Mouse (Mus musculus): ENCODE results near the gene Zbtb8b. TPM values are rescaled to one million over a fixed set of nuclear protein-coding genes. Genes with fewer than 3 reads are reported as not detected.
A peak's percentile ranks its signal among the peaks of the same experiment; 100 is the strongest.
"Not testable (repeated sequence)": the region's sequence is repeated elsewhere in the genome, so short reads cannot be mapped to it uniquely, and the experiment has no call there.

The Zbtb8b gene
- total and polyA plus RNA-seq, 3 experiments = 0.12 to 0.35 TPM; not detected in 1

DNA sequence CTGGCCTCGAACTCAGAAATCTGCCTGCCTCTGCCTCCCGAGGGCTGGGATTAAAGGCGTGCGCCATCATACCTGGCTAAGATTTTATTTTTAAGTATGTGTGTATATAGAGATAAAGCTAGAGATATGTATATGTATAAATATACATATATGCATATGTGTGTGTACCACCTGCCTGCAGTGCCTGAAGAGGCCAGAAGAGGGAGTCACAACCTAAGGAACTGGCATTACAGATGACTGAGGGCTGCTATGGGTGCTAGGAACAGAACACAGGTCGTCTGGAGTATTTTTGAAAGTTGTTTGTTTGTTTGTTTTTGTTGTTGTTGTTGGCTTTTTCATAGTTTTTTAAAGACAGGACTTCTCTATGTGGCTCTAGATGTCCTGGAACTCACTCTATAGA is 24.8 kb downstream of the Zbtb8b start:
- DNase-seq = no peak

DNA sequence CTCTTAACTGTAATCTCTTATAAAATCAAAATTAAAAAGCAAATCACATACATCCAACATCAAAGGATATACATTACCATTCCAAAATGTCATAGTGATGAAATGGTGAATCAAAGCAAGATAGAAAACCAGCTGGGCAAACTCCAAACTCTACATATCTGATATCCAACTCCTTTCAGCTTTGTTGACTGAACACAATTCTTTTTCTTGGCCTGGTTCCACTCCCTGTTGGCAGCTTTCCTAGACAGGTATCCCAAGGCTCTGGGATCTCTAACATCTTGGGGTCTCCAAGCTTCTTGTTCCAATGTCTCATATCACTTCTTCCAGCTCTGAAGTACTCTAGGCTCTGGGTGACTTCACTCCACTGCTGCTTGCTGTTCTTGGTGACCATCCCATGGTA is 29.7 kb downstream of the Zbtb8b start:
- DNase-seq = no peak

DNA sequence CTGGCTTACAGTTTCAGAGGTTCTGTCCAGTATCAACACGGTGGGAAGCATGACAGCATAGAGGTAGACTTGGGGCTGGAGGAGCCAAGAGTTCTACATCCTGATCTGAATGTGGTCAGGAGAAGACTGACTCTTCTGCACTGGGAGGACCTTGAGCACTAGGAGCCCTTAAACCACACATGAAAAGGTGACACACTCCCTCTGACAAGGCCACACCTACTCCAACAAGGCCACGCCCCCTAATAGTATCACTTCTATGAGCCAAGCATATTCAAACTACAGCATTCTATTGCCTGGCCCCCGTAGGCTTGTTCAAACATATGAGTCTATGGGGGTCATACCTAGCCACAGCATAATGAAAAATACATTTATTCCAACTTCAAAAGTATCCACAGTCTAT is 30.1 kb downstream of the Zbtb8b start:
- DNase-seq = not testable (repeated sequence)

DNA sequence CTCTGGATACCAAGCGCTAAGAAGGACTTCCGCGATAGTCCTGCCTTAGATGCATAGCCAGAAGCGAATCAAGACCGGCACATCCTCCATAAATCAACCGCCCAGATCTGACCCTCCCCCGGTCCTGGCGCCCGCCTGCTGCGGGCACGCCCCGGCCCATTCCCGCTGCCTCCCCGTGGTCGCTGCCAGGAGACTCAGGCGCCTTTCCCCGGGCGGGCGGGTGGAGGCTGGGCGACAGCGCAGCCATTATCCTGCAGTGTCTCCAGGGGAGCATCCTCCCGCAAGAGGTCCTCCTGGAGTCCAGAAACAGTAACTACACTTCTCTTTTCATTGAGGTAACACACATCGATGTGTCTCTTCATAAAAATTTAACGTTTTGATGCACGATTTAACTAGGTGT is 34.2 kb downstream of the Zbtb8b start:
- peak; percentile 84 for DNase-seq

DNA sequence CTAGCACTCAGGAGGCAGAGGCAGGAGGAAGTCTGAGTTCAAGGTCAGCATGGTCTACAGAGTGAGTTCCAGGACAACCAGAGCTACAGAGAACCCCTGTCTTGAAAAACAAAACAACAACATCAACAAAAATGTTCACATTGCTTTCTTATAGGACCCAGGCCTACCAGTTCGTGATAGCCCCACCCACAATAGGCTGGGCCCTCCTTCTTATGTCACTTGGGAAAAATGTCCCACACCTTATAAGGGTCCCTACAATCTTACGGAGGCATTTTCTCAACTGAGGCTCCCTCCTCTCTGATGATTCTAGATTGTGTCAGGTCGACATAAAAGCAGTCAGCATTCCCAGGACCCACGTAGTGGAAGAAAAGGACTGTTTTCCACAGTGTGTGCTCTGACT is 40.8 kb downstream of the Zbtb8b start:
- no peak for DNase-seq

DNA sequence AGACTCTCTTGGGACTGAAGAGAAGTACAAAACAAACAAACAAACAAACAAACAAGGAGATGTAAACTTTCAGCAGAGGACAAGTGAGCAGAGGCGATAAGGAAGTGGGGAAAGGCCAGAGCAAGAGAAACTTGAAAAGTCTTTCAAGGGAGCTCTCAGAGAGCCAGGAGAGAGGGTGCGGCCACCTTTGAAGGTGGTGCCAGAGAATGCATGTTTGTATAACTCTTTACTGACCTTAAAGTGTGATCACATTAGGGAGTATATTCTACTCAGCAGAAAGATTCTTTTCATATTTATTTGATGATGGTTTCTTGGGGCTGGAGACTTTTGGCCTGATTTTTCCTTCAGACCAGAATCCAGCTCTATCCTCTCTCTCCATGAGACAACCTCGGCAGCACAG is 43.7 kb downstream of the Zbtb8b start:
- DNase-seq = no peak

DNA sequence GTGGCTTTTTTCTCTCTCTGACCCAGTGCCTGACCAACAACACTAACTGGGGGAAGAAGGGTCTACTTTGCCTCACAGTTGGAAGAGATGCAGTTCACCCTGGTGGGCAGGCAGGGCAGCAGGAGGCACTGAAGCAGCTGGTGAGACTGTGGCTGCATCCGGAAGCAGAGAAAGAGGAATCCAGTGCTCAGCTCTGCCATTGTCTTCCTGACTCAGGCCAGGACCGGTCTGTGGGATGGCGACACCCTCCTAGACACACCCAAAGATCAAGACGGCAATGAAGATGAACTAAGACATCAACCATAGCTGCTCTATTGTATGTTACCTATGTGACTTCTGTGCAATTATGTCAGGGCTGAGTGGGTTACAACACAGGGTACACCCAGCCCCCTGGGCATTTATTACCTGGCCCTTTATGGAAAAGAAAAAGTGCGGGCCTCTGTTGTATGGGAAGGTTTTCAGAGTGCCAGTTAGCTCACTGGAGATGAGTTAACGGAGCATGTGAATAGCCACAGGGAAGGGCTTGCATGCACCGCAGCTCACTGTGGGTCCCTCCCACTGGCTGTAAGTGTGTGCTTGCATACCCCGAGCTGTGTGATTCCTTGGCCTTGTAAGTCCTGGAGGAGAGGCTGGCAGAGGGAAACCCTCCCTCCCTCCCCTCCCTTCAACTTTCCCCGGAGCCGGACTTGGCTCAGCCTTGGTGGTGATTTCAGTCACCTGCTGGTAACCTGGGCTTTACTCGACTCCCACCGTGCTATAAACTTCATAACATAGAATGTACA is 46.4 kb downstream of the Zbtb8b start:
- no peak for DNase-seq

DNA sequence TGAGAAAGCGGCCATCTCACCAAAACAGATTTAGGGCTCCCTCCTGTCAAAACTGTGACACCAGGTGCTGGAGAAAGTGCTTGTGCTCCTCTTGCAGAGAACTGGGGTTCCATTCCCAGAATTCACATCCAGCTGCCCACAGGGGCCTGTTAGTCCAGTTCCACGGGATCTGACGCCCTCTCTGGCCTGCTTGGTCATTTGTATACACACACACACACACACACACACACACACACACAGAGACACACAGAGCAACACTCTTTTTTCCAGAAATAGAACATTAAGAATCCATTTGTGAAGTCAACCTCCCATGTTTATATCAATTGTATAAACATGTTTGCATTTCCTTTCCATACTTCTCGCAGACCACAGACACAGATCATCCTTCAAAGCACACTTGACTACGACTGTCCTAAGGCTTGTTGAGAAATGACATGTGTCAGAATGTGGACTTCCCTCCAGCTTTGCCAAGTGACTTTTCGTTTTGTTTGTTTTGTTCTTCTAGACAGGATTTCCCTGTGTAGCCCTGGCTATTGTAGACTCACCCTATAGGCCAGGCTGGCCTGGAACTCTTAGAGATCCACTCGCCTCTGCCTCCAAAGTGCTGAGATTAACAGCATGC is 49.6 kb downstream of the Zbtb8b start:
- DNase-seq = no peak

DNA sequence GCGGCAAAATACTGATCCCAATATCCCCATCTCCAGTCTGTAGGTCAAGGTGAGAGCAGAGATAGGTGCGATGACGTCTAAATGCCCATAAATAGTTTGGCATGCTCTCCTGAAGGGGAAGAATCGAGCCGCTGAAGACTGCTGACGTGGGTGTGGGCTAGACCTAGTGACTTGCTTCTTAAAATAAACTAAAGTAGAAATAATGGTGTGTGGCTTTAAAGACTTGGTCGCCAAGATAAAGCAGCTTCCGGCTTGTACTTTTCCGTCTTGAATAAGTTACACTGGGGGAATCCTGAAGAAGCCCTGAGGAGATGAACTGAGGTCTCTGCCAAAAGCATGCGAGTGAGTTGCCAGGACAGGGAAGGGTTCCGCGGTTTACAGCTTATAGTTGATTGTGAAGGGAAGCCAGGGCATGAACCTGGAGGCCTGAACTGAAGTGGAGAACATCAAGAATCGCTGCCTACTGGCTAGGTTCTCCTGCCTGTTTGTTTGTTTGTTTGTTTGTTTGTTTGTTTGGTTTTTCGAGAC is 50.4 kb downstream of the Zbtb8b start:
- DNase-seq = no peak

DNA sequence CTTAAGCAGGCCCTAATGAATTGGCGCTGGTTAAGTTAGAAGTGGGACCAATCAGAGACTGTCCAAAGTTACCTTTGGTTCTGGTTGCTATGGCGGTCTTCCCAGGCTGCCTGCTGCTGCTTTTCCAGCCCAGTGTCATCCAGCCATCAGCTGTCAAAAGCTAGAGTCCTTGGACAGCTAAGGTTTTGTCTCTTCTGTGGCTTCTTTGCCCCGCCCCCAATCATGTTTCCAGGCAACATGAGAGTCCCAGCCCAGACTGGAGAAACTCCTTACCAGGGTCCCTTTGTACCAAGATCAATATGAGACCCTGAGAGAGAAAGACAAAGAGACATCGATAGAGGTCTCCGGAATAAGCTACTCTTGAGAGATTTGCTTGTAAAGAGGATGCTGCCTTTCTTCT is 52.2 kb downstream of the Zbtb8b start:
- DNase-seq = no peak

DNA sequence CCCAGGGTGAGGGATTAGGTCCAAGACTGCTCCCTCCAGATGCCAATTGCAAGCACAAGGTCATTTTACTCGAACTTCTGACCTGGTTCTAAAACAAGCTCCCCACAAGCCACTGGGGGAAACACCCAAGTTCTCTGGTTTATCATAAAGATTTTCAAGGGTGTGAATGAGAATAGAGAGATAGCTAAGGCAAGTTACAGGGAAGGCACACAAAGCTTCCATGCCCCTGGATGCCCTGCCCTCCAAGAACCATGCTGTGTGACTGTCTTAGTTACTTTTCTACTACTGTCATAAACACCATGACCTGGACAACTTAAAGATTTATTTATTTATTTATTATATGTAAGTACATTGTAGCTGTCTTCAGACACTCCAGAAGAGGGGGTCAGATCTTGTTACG is 53.7 kb downstream of the Zbtb8b start:
- DNase-seq = no peak

DNA sequence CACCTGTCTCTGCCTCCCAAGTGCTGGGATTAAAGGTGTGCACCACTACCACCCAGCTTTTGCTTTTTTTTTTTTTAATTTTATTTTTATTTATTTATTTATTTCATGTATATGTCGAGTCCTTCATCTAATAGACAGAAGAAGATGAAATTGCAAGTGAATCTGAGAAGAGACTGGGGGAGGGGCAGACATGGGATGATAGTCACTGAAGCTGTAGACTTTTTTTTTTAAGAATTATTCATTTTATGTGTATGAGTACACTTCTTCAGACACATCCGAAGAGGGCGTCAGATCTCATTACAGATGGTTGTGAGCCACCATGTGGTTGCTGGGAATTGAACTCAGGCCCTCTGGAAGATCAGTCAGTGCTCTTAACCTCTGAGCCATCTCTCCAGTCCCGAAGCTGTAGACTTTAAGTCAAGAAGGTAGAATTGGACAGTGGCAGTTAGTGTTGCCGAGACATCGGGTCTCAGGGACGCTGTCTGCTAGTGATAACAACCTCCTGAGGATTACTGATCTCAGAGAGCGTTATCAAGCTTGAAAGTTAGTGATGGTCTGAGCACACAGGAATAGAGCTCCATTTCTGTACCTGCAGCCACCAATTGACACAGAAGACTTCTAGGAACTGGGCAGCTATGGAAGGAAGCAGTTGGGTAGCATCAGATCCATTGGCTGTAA is 54.2 kb downstream of the Zbtb8b start:
- DNase-seq = no peak

DNA sequence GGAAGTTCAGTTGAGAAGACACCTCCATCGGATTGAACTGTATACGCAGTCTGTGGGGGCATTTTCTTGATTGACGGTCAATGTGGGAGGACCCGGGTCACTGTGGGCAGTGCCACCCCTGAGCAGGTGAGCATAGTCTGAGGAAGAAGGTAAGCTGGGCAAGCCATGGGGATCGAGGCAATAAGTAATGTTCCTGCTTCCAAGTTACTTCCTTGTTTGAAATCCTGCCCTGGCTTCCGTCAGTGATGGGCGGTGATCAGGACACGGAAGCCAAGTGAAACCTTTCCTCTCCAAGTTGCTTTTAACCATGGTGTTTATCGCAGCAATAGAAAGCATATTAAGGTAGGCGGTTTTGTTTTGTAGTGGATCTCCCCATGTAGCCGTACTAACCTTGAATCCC is 55.0 kb downstream of the Zbtb8b start:
- DNase-seq = no peak

DNA sequence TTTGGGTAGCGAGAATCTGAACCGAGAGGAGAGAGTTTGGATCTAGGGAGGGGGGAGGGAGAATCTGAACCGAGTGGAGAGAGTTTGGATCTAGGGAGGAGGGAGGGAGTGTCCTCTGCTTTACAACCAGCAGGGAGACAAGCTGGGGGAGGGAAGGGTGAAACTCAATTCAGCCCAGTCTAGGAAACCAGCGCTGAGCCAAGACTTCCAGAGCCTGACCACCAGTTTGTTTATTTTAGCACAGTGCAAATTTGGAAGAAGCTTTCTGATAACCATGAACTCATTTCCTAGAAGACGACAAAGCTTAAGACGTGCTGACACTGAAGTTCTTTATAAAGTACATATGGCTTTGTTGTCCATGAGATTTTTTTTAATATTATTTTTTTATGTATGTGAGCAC is 56.2 kb downstream of the Zbtb8b start:
- no peak for DNase-seq

DNA sequence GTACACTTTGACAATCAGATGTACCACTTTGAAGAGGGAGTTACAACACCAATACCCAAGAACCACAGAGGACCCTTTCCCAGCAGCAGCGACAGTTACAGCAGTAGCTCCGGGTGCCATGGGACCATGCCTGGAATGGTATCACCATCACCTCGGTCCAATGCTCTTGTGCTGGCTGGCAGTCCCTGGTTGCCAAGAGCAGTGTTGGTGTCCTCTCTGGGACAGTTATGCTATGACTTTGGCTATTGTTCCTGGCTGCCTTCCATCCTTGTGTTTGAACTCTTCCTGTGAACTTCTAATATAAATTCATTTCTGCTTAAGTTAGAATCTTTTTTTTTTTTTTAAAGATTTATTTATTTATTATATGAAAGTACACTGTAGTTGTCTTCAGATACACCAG is 57.1 kb downstream of the Zbtb8b start:
- no peak for DNase-seq

DNA sequence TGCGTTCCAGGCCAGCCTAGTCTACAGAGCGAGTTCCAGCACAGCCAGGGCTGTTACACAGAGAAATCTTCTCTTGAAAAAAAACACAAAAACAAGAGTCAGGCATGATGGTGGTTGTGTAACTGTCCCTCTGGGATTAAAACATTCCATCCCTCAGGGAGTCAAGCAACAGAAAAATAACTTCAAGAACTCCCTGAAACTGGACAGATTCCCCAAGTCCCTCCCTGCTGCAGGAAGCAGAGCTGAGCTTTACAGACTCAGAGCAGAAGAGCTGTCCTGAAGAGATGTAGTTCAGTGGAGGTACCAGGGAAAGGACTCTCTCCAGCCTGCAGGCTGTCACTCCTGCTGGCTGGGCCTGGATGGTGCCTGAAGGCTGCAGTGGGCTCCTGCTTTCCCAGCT is 58.2 kb downstream of the Zbtb8b start:
- DNase-seq = no peak

DNA sequence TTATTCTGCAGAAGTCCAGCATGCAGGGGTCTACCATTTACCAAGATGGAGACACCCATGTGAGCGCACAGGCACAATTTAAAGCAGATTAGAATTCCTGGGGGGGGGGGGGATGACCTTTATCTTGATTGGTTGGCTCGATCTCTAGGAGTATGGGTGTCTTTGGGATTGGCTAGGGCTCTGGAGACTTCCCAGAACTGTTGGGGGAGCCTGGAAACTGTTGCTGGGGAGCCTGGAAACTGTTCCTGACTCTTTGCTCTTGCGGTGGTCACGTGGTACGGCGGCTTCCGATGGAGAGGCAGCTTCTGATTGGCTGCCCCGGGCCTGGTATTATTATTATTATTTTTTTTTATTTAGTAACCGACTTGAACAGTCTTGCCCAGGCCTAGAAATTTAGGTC is 58.6 kb downstream of the Zbtb8b start:
- no peak for DNase-seq

DNA sequence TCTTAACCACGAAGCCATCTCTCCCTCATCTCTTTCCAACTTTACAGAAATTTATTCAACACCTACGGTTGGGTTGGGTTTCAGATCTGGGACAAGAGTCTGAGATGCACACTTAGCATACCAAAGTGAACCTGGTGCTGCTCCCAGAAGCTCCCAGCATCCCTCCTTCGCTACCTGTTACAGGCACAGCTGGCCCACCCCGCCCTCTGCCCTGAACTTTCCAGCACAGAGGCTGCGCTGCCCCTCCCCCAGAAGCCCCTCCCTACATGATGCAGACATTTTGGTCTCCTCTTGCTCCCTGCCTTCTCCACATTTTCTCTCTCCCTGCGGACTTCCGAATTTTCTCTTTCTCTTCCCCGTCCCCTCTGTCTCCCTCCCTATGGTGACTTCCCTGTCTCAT is 59.5 kb downstream of the Zbtb8b start:
- no peak for DNase-seq

DNA sequence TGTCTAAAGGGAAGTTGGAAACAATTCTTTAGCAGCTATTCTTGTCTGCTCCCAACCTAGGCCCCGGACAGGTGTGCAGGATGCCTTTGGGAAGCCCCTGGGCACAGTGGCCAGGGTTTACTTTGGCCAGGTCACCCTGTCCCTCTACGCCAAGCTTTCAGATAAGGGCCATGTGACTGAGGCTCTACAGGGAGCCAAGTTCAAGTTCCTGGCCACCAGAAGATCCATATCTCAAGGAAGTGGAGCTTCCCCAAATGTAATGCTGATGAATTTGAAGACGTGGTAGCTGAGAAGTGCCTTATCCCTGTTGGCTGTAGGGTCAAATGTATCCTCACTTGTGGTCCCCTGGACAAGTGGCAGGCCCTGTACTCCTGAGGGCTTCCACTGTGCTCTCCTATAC is 60.8 kb downstream of the Zbtb8b start:
- DNase-seq = no peak

DNA sequence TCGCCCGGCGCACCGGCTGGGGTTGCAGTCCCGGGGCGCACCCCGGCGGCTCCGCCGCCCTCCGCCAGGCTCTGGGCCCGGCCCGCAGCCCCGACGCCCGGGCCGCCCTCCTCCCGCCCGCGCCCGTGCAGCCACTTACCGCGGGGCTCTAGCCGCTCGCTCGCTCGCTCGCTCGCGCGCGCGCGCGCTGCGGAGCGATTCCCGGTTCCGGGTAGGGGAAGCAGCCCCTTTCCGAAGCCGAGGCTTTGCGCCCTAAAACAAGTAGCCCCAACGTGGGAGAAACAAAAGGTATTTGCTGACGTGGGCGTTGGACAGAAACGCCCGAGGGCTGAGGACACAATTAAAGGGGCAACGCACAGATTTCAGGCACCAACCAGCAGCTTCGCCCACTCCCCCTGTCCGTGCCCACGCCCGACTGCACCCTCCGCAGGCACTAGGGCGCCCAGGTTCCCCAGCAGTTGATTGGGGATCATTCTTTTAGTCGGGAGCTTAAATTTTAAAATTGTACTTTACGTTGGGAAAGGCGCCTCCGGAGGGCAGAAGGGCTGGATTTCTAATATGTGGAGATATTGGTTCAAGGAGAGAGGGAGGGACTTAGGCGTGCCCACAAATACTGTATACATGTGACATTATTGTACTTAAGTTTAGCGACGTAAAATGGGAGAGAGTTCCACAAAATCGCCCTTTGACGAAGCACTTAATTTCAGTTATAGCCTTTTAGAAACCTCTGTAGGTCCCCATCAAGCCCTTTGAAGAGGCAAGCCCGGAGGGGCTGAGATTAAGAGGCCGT is 62.9 kb downstream of the Zbtb8b start, which contains the start of gene Zbtb8a:
Zbtb8a (minus strand) TSS at position 516 of the 790 bp plus-strand sequence.
- peak; percentile 73 for DNase-seq

DNA sequence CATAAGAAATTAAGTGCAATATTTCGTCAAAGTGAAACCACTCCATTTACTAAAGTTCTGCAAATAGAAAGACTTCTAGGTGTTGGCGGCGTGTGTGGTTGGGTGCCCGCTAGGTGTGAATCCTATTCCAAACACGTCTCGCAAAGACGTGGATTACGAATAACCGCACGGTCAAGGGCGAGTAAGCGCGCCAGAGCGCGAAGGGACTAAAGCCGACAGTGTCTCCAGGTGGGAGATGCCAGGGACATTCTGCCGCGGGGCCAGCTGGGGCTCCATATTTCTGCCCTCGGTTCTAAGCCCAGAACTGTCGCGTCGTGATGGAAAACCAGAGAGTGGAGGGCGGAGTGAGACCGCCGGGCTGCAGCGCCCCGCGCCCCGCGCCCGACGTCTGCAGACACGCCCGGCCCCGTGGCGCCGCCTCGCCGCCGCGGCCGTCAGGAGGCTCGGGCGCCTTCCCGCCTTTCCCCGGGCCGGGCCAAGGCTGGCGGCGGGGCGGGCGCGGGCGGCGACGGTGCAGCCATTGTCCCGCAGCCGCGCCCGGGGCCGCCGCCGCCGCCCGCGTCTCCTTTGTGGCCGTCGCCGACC is 63.6 kb downstream of the Zbtb8b start:
- DNase-seq = peak; percentile 76

DNA sequence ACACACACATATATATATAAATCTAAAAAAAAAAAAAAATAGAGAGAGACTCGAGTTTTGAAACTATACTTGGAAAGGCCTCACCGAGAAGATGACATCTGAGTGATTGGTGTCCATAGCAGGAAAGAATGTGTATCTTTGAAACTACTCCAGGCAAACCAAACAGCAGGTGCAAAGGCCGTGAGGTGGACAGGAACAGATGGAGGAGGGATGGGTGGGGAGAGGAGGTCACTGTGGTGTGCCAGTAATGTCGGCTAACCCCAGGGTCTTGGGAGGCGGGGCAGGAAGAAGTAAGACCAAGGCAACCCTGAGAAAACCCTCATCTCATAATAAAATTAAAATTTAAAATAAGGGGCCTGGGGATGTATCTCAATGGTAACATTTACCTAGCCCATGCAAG is 64.8 kb downstream of the Zbtb8b start:
- DNase-seq = no peak

Data from adrenal gland, adult 2 months (tissue).